Mouse (Mus musculus): Measurements from ENCODE around the gene Dach1.

- no peak for TF ChIP-seq CTCF (IDR thresholded peaks at IDR 0.05 in 2 of 3, conservative IDR thresholded peaks at IDR 0.05 in 1 of 3; ENCODE audit: control insufficient read depth in 1 of 3, insufficient read depth in 1 of 3, low read depth in 2 of 3, low read length in 3 of 3, poor library complexity in 1 of 3, severe bottlenecking in 1 of 3)
- TF ChIP-seq KAT2A (conservative IDR thresholded peaks at IDR 0.05; ENCODE audit: low read depth, low read length): no peak
- TF ChIP-seq NRF1 (IDR thresholded peaks at IDR 0.05; ENCODE audit: insufficient read depth, low read depth, low read length, poor library complexity, severe bottlenecking): no peak
- no peak for TF ChIP-seq USF1 (IDR thresholded peaks at IDR 0.05; ENCODE audit: low read depth, low read length)
- no peak for TF ChIP-seq GATA1 (IDR thresholded peaks at IDR 0.05; ENCODE audit: low read depth, low read length)
- no peak for TF ChIP-seq ZC3H11A (IDR thresholded peaks at IDR 0.05; ENCODE audit: low read depth, low read length)
- no peak for TF ChIP-seq SIN3A (IDR thresholded peaks at IDR 0.05; ENCODE audit: low read length)
- TF ChIP-seq SMC3 (IDR thresholded peaks at IDR 0.05; ENCODE audit: low read depth, low read length): no peak
- no peak for TF ChIP-seq POLR2A (IDR thresholded peaks at IDR 0.05; ENCODE audit: control insufficient read depth in 1 of 2, insufficient read depth in 1 of 2, low read depth in 1 of 2, low read length in 2 of 2, poor library complexity in 1 of 2)
- TF ChIP-seq HCFC1 (IDR thresholded peaks at IDR 0.05; ENCODE audit: low read depth, low read length): no peak
- TF ChIP-seq POLR2AphosphoS5 (IDR thresholded peaks at IDR 0.05; ENCODE audit: borderline replicate concordance, low read depth, low read length): no peak
- TF ChIP-seq UBTF (IDR thresholded peaks at IDR 0.05; ENCODE audit: borderline replicate concordance, insufficient read depth, low read depth, low read length): no peak
- no peak for TF ChIP-seq TBP (IDR thresholded peaks at IDR 0.05; ENCODE audit: low read depth, low read length)
Observed at GRCm38 (mm10) chr14:97964543-97965069, 205.0 kb downstream of the Dach1 start.

All from MEL (cell line).